Mouse (Mus musculus): ENCODE measurements around the gene Sncb.

GRCm38 (mm10) chr13:54758045-54758755, 8.2 kb downstream of the Sncb start:
- peak; percentile 1; the same call in 1 of the 2 replicates for TF ChIP-seq CTCF (IDR thresholded peaks at IDR 0.05; ENCODE audit: low read depth, low read length)
- no peak for TF ChIP-seq POLR2A (IDR thresholded peaks at IDR 0.05; ENCODE audit: borderline replicate concordance, low read depth, low read length)
